Mouse (Mus musculus) limb, embryonic 10.5 days (tissue): ENCODE results near the gene Fstl1. TPM values are rescaled to one million over a fixed set of nuclear protein-coding genes. Genes with fewer than 3 reads are reported as not detected.
A peak's percentile ranks its signal among the peaks of the same experiment; 100 is the strongest.

Experiments
- DNase-seq: peaks from one replicate; pipeline ENCODE4 v3.0.0-alpha.2; 2017; ENCODE audit warnings: low spot score
- H3K27ac ChIP-seq: fragments of 300-500 bp; sonication (generic); 2 replicates; pipeline ENCODE4 v1.5.1; 2016; ENCODE audit warnings: mild to moderate bottlenecking
- H3K27me3 ChIP-seq: fragments of 300-500 bp; sonication (generic); 2 replicates; pipeline ENCODE4 v1.6.1; 2016; ENCODE audit warnings: low read depth, mild to moderate bottlenecking; ENCODE audit not compliant: poor library complexity, severe bottlenecking
- H3K36me3 ChIP-seq: fragments of 300-500 bp; sonication (generic); 2 replicates; pipeline ENCODE4 v1.6.1; 2016; ENCODE audit warnings: mild to moderate bottlenecking, moderate library complexity
- H3K4me1 ChIP-seq: fragments of 300-500 bp; sonication (generic); 2 replicates; pipeline ENCODE4 v1.6.1; 2016
- H3K4me3 ChIP-seq: fragments of 300-500 bp; sonication (generic); 2 replicates; pipeline ENCODE4 v1.5.1; 2016; ENCODE audit warnings: mild to moderate bottlenecking, moderate library complexity
- H3K9me3 ChIP-seq: fragments of 300-500 bp; sonication (generic); replicated peaks from 2 replicates; pipeline ENCODE4 v1.6.1; 2016; ENCODE audit warnings: mild to moderate bottlenecking
- WGBS: fragments of 180-500 bp; shearing (Covaris S2); methylation state at CpG from one replicate; pipeline ENCODE4 v1.1.7; 2016; 5-methylcytosine and 5-hydroxymethylcytosine counted together
- polyA plus RNA-seq: library from polyadenylated mRNA; unstranded; fragments of >200 nt; fragmentation: Nextera tagmentation; extraction: Ambion mirVana; gene quantifications from 2 replicates; pipeline ENCODE4 v1.2.1, GENCODE M21; 2016

The Fstl1 gene
- polyA plus RNA-seq, 1 experiment from 2014 or later = 215 TPM

GRCm38 (mm10) chr16:37763797-37764196 is 12.9 kb upstream of the Fstl1 start:
- H3K27ac ChIP-seq = no peak overlapping the region
- H3K4me1 ChIP-seq = peaks cover 13% of the 10 kb centered on the region
- 56% methylated on average over 5 of the region's 5 CpGs for WGBS
- H3K9me3 ChIP-seq = no peaks in the 10 kb centered on the region
- H3K27me3 ChIP-seq = no peaks in the 10 kb centered on the region
- no peak overlapping the region for H3K4me3 ChIP-seq
- H3K36me3 ChIP-seq = no peaks in the 10 kb centered on the region
- no peak for DNase-seq

GRCm38 (mm10) chr16:37776166-37776859 is 360 bp upstream of the Fstl1 start:
- Histone ChIP-seq H3K27ac (peak overlapping the region; percentile 96), H3K27me3 (no peaks in the 10 kb centered on the region), H3K4me1 (peaks cover 32% of the 10 kb centered on the region), H3K9me3 (no peaks in the 10 kb centered on the region), H3K36me3 (peaks cover 19% of the 10 kb centered on the region), H3K4me3 (peak overlapping the region; percentile 88)
- DNase-seq = no peak
- WGBS = 31% methylated on average over 14 of the region's 14 CpGs

DNA sequence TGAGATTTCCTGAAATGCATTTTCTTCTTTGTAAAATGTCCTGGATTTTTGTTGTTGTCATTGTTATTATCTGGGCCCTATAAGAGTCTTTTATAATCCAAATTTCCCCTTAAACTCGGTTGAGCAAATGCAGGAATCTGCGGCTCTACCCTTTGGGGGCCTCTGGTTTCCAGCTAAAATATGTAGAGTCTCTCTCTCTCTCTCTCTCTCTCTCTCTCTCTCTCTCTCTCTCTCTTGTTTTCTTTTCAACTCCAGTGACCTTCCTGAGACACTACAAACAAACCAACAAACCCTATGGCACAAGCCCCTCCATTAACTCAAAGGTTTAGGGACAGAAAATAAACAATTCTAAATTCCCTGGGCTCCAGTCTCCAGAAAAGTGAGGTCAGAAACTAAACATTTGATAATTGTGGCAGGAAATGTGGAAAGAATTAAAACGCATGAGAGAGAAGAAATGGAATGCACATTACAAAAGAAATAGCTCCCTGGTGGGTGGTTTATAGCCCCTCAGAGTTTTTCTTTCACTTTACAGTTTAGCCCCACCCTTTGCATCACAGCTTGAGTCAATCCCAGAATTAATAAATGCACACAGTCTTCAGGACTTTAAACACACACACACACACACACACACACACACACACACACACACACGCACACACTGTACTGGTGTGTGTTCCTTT is 1.3 kb downstream of the Fstl1 start:
- peak overlapping the region; percentile 96 for H3K27ac ChIP-seq
- peak overlapping the region; percentile 88 for H3K4me3 ChIP-seq
- 14% methylated on average over 4 of the region's 4 CpGs for WGBS
- peaks cover 31% of the 10 kb centered on the region for H3K36me3 ChIP-seq
- no peaks in the 10 kb centered on the region for H3K9me3 ChIP-seq
- peaks cover 32% of the 10 kb centered on the region for H3K4me1 ChIP-seq
- no peak for DNase-seq
- no peaks in the 10 kb centered on the region for H3K27me3 ChIP-seq

GRCm38 (mm10) chr16:37778529-37778928 is 1.9 kb downstream of the Fstl1 start:
- H3K27me3 ChIP-seq = no peaks in the 10 kb centered on the region
- peak overlapping the region; percentile 88 for H3K4me3 ChIP-seq
- H3K4me1 ChIP-seq = peaks cover 32% of the 10 kb centered on the region
- WGBS = 43% methylated on average over 5 of the region's 5 CpGs
- DNase-seq = no peak
- H3K9me3 ChIP-seq = no peaks in the 10 kb centered on the region
- H3K36me3 ChIP-seq = peaks cover 37% of the 10 kb centered on the region
- H3K27ac ChIP-seq = peak overlapping the region; percentile 96

DNA sequence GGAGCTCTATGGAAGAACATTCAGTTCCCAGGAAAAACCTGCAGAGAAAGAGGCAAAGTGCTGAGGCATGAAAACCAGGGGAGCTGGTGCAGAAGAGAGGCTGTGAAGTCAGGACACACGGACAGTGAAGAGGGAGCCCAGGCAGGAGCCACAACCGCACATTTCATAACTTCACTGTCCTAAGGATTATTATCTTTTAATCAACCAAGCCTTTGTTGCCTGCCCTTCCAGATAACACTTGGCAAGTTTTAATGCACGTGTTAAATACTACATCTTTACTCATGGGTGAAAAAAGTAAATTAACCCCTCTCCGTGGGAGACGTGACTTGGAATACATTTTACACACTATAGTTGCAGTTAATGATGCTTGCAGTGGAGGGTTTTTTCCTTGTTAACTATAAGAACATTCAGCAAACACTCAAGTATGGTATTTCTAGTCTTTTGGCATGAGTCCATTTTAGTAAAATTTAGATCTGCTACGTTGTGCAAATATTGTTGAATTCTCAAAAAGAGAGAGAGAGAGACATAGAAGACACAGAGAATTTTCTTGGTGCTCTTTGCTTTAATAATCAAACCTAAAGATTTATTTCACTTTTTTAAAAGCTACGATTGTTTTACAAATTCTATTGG is 3.1 kb downstream of the Fstl1 start:
- no peak overlapping the region for H3K4me3 ChIP-seq
- no peaks in the 10 kb centered on the region for H3K27me3 ChIP-seq
- H3K9me3 ChIP-seq = no peaks in the 10 kb centered on the region
- 90% methylated on average over 7 of the region's 7 CpGs for WGBS
- H3K27ac ChIP-seq = no peak overlapping the region
- DNase-seq = no peak
- H3K36me3 ChIP-seq = peaks cover 49% of the 10 kb centered on the region
- H3K4me1 ChIP-seq = peaks cover 28% of the 10 kb centered on the region

DNA sequence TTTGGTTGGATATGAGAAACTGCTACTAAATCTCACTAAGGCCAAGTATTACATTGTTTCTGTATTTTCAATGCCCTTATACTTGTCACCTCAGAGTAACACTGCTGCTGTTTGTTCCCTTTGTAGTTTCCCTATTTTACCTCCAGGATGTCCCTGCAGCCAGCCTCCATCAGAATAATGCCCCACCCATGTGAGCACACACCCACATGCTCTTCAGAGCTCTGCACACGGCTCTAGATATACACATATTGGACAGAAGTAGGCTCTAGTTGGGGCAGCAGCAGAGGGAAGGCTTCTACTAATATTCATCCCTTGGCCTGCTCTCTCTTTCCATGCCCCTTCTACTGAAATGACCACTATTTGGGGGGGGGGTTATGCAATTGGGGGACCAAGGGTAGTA is 3.7 kb downstream of the Fstl1 start:
- Histone ChIP-seq H3K4me3 (no peak overlapping the region), H3K4me1 (peaks cover 29% of the 10 kb centered on the region), H3K9me3 (no peaks in the 10 kb centered on the region), H3K27me3 (no peaks in the 10 kb centered on the region), H3K36me3 (peaks cover 55% of the 10 kb centered on the region), H3K27ac (no peak overlapping the region)
- DNase-seq = no peak
- 94% methylated on average over 1 of the region's 1 CpGs for WGBS

GRCm38 (mm10) chr16:37780911-37781310 is 4.2 kb downstream of the Fstl1 start:
- H3K4me3 ChIP-seq = no peak overlapping the region
- WGBS = 90% methylated on average over 3 of the region's 3 CpGs
- no peaks in the 10 kb centered on the region for H3K9me3 ChIP-seq
- H3K27ac ChIP-seq = no peak overlapping the region
- H3K36me3 ChIP-seq = peaks cover 60% of the 10 kb centered on the region
- H3K27me3 ChIP-seq = no peaks in the 10 kb centered on the region
- no peak for DNase-seq
- peaks cover 34% of the 10 kb centered on the region for H3K4me1 ChIP-seq

GRCm38 (mm10) chr16:37784526-37784925 is 7.9 kb downstream of the Fstl1 start:
- H3K4me1 ChIP-seq = peaks cover 48% of the 10 kb centered on the region
- peaks cover 87% of the 10 kb centered on the region for H3K36me3 ChIP-seq
- no peak overlapping the region for H3K4me3 ChIP-seq
- DNase-seq = no peak
- no peaks in the 10 kb centered on the region for H3K27me3 ChIP-seq
- H3K9me3 ChIP-seq = no peaks in the 10 kb centered on the region
- WGBS = 84% methylated on average over 3 of the region's 3 CpGs
- no peak overlapping the region for H3K27ac ChIP-seq

DNA sequence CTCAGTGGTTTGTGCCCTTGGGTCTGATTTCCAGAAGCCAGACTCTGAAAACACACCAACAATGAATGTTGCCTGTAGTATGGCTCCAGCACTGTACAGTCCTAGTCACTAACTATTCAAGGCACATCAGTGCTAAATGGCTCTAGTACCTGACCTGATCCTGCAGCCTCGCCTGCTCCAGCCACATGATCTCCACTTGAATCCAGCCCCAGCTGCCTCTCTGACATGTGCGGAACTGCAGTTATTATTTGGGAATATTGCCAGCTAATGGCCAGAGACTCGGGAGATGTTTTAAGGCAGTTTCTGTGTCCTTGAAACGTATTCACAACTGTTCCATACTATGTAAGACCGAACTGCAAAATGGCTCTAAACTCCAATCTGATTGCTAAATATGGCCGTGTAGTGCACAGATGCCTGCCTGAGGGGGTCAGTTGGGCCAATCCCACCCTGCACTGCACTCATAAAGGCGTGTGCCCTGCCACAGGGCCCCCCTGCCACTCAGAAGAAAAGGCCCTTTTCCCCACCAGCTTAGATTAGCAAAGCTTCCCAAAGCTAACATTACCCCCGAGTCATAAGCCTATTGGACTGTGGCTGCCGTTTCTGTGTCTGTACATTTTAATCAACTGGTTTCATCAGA is 11.0 kb downstream of the Fstl1 start:
- Histone ChIP-seq H3K27me3 (no peaks in the 10 kb centered on the region), H3K4me1 (peaks cover 60% of the 10 kb centered on the region), H3K36me3 (peaks cover 80% of the 10 kb centered on the region), H3K27ac (peak overlapping the region; percentile 91), H3K4me3 (no peak overlapping the region), H3K9me3 (no peaks in the 10 kb centered on the region)
- WGBS = 78% methylated on average over 9 of the region's 9 CpGs
- no peak for DNase-seq

DNA sequence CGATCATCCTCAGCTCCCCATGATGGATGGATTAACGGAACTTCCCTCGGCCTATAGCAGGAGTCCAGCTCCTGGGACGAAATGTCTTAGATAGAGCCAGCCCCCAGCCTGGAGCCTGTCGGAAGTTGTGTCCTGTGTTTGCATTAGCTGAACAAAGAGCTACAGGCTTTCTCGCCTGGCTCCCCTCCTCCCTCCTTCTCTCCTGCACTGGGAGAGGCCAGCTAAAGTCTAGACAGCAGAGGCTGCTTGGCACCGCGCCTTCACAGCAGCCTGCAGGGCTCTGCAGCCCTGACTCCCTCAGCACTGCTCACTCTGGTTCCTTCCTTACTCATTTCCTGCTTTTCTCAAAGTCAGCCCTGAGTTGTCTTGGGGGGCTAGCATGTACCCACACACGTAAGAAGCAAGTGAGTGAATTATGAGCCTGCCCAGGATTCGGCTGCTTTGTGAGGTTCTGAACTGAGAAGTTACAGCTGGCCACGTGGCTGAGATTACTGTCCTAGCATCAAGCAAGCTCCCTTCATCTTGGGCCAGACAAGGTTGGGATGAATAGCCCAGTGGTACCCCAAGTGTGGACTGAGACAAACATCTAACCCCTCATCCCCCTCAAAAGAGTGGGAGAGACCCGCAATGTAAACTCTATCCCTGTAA is 11.8 kb downstream of the Fstl1 start:
- H3K36me3 ChIP-seq = peaks cover 80% of the 10 kb centered on the region
- peak overlapping the region; percentile 91 for H3K27ac ChIP-seq
- 0 out of 2 replicates have a peak overlapping the region, but pooled peaks have one; percentile 19 for H3K4me3 ChIP-seq
- DNase-seq = peak; percentile 62
- H3K27me3 ChIP-seq = no peaks in the 10 kb centered on the region
- WGBS = 34% methylated on average over 12 of the region's 12 CpGs
- H3K4me1 ChIP-seq = peaks cover 60% of the 10 kb centered on the region
- no peaks in the 10 kb centered on the region for H3K9me3 ChIP-seq

DNA sequence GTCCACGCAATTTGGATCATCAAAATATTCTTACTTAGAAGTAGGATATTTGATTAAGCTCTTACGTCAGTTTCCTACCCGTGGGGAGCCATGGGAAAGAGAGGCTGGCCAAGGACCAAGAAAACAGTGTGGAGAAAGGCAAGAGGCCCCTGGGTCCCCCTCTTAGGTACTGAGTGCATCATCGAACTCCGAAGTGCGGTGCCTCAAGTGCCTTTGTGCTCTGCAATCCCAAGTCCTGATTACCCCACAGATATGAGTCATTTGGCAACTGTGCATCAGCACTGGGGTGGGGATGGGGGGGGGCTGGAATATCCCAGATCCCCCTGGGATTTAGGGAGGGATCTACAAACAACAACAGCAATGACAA is 12.3 kb downstream of the Fstl1 start:
- Histone ChIP-seq H3K4me3 (no peak overlapping the region), H3K9me3 (no peaks in the 10 kb centered on the region), H3K27me3 (no peaks in the 10 kb centered on the region), H3K4me1 (peaks cover 60% of the 10 kb centered on the region), H3K36me3 (peaks cover 80% of the 10 kb centered on the region), H3K27ac (peak overlapping the region; percentile 91)
- no peak for DNase-seq
- 94% methylated on average over 6 of the region's 6 CpGs for WGBS

- WGBS = 81% methylated on average over 6 of the region's 6 CpGs
- no peak for DNase-seq
- Histone ChIP-seq H3K9me3 (no peaks in the 10 kb centered on the region), H3K4me1 (peaks cover 60% of the 10 kb centered on the region), H3K36me3 (peaks cover 79% of the 10 kb centered on the region), H3K27me3 (no peaks in the 10 kb centered on the region), H3K27ac (peak overlapping the region; percentile 91), H3K4me3 (no peak overlapping the region)
Measured at GRCm38 (mm10) chr16:37789394-37789920, 12.8 kb downstream of the Fstl1 start.
